Mouse (Mus musculus) right cerebral cortex, postnatal 14 days (tissue): ENCODE measurements at regions not wholly inside any gene's neighbourhood (a gene's known extent, or its start where the extent isn't known, plus 50 kb on each side); places are given as distances from the start of the nearest gene placed in this dataset.
A peak's percentile ranks its signal among the peaks of the same experiment; 100 is the strongest.

Experiments used
- DNase-seq: peaks from one replicate; pipeline ENCODE4 v3.0.0; 2022

DNA sequence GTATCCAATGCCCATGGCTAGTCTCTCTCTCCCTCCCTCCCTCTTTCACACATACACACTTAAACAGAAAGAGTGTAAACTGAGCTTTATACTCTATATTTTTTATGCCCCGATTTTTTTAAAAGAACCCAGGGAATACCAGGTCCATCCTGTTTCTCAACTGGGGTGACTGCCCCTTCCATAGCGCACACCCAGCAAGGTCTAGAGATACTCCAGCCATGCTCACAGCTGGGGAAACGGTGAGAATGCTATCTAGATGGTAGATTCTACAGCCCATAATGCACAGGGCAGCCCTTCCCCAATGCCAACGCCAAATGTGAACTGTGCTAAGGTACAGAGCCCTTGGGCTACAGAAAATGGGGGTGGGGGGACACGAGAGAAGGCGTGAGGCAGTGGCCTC is 51.2 kb upstream of the Tln2 start:
- no peak for DNase-seq

DNA sequence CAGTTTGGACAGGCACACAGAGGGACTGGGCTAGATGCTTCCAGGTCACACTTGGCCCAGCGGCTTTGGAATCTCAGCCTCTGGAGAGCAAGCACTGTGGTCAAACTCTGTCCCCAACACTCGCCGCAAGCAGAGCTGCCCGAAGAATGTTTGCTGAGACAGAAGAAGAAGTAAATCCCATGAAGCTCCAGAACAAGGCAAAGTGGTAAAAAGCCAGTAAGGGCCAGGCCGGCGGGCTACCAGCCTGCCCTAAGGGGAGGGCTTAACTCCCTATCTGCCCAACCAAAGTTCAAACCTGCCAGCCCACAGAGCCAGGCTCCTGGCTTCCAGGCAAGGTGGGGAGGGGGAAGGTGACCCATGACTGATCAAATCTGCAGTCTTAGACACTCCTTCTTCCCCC is 52.2 kb upstream of the Tln2 start:
- no peak for DNase-seq

DNA sequence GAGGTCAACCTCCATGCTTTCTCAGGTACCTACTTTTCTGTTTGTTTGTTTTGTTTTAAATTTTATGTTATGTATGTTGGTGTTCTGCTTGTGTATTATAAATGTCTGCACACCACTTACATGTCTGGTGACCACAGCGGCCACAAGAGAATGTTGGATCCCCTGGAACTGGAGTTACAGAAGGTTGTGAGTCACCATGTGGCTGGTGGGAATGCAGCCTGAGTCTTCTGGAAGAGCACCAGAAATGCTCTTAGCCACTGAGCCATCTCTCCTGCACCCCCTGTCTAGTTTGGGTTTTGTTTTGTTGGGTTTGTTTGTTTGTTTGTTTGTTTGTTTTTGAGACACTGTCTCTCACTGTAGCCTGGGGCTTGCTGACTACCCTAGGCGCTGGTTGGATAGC is 52.6 kb upstream of the Tln2 start:
- no peak for DNase-seq

DNA sequence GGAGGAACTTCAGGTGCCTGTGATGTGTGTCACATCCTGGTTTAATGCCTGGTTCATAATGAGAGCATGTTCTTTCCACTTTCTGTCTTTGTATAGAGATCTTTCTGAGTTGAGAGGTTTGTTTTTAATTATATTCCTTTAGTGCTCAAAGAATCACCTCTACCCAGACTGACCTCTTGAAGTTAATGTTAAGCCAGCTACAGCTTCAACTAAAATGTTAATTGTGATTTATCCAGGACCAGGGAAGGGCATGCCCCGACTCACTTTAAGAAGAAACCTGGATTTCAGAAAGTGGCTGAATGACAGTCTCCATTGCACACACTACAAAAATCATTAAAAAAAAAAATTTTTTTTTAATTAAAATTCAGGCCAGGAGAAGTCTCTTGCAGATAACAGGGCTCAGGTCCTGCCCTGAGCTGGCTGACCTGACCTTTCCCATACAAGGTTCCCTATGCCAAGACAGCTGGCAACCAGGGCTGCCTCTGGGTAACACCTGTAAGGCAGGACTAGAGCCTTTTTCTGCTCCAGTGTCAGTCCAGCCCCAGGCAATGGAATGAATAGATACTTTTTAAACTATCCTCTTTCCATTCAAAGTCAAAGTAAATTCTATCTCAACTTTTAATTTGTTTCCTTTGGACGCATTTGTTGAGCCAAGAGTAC is 54.7 kb upstream of the Tln2 start:
- DNase-seq, result no peak

DNA sequence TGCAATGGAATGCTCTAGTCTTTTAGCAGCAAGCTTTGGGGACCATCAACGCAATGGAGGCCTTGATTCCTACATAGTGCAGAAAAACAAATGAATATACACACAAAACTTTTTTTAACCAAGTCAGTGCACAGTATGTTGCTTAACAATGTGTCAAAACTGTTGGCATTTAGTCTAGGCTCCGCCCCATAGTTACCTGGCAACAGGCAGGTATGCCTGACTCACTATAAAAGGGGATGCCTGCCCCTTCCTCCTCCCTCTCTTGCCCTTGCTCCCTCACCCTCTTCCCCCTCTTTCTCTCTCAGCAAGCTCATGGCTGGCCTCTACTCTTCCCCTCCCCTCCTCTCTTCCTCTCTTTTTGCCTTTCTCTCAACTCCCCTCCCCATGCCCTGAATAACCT is 56.7 kb upstream of the Tln2 start:
- no peak for DNase-seq

DNA sequence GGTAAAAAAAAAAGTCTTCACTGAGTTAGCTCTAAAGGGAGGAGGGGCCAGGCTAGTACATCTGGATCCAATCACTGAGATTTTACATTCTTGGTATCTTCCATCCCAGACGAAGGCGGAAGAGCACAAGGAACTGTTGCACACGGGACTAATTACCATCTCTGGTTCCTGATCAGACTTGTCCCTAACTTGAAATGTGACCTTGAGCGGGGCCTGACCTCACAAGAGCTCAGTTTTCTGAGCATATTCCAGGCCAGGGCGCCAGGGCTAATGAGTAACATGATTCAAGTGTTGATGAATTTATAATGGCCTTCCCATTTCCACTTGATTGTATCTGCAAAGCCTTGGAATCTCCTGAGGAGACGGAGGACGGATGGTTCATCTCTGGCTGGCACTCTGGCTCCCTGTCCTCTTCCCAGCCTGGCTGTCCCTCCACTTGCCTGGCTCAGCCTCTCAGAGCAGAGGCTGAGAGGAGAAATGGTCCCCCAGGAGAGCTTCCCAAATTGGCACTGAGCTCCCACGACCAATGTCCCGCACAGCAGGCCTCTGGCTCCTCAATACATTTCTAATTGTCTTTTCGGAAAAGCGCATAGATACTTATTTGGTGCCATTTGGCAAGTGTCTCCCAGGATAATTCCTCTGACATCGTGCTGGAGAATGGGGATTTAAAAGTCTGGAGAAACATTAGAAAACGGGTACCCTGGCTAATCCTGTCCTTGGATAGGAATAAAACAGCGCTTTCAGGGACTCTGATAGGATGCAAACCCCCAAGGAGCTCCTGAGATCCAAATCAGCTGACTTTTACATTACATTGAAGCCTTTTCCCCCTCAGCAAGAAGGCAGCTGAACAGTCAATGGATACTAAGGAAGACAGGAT is 58.1 kb upstream of the Tln2 start:
- DNase-seq, result no peak

DNA sequence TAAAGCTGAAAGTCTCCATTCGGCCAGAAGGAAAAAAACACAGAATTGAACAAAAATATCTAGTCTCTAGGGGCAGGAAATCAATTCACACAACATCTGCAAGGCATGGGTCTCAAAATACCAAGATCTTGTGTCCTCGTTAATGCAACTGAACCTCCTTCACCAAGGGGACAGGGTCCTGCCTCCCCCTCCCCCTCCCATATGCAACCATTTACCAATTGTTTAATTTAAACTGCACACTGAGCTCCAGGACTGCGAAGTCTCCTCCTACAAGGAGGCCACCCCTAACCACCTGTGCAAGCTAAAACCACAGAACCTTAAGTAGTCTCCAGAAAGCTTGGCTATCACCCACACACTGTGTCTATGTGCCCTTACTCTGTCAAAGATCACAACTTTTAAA is 61.4 kb upstream of the Tln2 start:
- DNase-seq, result no peak

DNA sequence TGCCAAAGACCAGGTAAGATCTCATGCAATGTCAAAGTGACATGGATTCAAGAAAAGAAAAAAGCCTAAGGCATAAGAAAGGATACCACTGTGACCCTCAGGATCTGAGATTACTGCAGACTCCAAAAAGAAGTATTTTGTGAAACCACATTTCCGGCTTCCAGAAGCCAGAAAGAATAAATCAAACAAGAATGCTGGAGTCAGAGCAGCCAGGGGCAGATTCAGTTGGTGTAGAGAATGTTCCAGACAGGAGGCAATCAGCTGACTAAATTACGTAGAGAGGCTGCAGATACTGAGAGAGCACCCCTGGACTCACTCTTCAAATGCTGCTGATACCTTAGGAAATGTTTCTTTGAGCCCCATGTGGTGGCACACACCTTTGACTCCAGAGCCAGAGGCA is 67.7 kb upstream of the Tln2 start:
- no peak for DNase-seq

DNA sequence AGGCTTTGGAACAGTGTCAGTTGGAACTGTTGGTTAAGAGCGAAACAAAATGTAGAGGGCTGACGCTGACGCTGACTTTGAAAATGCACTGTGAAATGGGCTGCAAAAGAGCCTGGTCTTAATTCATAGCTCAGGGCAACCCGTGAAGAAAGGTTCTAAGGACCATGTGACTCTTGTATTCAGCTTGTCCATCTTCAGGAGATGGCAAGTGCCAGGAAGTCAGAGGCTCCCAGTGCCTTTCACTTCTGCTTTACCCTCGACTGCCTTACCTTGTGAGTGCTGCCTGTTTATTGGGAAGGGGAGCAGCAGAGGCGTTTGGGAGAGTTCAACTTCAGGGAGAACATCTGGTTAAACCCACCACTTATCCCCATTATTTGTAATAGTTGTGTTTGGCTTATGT is 70.1 kb upstream of the Tln2 start:
- DNase-seq, result no peak

DNA sequence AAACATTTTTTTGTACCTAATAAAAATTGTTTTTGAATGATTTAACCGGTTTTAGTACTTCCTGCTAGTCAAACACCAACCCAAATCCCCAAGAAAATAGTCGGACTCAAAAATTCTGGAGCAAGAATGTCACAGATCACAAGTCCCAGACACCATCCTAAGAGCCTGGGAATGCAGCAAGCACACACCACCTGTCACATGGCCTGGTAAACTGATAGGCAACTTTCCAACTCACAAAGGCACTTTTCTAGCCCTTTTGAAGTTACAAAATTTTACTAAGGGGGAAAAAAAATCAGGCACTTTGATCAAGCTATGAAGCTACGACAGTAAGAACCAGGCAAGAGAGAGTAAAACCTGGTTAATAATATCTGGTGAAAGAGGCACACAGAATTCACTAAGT is 70.7 kb upstream of the Tln2 start:
- DNase-seq, result no peak

DNA sequence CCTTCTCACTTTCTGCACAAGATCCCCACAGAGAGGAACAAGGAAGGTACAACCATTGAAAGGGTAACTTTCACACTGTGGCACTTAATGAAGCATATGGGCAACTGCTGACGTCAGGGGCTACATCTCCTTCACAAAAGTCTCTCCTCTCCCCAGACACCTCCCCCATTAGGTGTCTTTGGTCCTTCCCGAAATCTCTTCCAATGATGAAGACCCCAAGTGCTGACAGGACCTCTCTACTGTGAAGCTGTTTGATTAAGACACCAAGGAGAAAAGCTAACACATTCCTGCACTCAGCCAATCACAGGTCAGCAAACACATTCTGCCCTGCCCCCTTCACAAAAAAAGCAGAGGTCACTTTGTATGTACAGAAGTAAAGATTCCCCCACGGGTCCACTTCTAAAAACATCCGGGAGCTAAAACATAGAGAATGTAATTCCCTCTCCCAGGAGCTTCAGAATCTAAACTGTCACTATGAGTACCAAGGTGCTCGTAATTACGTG is 72.3 kb upstream of the Tln2 start:
- DNase-seq, result no peak

DNA sequence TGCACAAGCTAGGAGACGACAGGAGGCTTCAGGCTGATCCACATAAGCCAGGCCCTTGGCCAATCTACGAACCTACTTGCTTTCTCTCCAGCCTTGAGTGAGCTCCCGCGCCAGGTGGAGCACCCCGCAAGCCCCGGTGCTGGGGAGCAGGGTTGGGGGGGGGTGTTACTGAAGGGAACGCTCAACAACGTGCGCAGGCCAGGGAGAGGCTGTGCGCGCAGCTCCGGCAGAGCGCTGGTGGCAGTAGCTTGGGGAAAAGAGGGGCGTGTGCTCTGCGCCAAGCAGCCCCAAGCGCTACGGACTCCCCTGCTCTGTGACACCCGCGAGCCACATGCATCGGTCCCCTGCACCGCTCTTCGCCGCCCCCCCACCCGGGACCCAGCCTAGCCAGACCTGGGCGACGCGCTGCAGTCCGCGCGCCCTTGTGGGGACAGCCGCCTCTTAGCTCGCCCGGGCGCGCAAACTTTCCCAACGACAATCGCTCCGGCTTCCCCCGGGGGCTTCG is 73.1 kb upstream of the Tln2 start:
- peak; percentile 41 for DNase-seq

DNA sequence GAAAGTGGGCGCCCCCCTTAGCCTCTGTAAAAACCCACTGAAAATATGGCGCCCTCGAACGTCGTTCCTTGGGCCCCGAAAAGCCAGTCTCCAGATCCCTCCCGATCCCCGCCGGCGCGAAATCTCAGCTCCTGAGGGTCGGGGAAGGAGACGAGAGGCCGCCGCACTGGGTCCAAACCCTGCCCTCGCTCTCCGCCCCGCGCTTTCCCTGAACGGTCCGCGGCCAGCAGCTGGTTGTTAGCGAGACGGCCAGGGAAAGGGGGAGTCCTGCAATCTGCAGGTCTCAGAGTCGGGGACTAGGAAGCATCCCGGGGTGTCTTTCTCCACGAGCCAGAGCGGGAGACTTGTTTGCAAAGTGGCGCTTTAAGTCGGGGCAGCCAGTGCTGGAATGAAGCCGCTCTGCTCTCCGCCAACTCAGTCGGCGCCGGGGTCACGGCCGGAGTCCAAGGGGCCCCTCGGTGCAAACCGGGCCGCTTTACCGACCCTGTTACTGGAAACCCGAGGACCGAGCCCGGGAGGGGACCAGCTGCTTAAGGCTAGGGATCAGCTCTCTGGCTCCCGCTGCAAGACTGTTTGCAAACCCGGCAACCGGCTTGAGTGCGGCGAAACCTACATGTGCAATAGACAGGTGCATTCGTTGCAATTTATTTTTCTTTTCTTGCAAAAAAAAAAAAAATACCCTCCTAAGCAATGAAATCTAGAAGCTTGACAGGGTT is 73.7 kb upstream of the Tln2 start:
- peak; percentile 45 for DNase-seq

DNA sequence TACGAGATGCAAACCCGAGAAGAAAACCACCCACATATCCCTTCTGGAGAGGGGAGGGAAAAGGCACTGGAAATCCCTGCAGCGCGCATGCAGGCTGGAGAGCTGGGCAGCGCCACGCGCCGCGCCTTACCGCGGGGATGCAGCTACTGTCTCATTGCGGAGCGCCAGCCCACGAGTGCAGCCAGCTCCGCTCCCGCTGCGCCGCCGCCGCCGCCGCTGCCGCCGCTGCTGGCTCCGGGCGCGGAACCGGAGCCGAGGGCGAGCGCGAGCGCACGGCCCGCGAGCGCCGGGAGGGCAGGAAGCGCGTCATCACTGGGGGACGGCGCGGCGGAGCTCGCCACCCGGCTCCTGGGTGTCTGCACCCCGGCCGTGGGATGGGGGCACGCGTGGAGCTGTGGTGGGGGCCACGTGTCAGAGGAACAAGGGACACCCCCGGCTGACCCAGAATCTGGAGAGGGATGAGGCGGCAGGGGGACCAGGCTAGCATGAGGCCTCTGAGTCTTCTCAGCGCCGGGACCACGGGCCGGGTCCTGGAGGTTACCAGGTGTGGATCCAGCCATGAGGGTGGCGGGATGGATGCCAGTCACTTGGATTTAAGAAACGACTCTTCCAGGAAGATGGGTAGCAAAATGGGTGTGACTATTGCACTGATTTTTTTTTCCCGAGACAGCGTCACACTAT is 74.4 kb upstream of the Tln2 start:
- peak; percentile 78 for DNase-seq

DNA sequence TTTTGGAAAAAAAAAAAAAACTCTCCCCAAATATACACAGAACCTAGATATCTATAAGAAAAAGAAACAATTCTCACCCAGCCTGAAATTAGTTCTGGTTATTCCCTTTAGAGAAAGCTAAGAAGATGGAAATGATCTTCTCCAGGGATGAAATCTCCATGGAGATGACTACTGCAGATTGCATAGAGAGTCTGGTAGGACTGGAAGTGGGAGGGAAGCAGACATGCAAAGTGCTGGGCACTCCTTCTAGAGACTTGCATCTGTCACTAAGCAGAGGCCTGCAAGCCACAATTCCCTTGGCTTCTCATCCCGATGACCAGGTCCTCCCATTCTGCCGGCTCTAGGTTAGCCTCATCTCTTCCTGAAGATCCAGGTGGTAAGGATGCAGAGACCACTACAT is 87.3 kb upstream of the Tln2 start:
- no peak for DNase-seq

DNA sequence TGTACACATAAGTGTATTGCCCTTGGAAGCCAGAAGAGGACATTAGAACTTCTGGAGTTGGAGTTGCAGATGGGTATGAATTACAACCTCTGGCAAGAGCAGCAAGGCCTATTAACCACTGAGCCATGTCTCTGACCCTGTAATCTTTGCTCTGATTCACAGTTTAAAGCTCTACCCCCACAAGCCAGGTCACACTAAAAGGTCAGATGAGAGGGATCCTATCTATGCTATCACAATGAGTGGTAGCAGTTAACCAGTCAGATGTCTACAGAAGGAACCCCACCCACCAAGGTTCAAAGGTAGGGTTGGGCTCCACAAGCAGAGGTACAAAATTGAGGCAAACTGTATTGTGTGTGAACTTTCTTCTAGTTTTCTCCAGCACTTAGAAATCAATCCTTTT is 94.5 kb upstream of the C2cd4b start:
- DNase-seq, result no peak

DNA sequence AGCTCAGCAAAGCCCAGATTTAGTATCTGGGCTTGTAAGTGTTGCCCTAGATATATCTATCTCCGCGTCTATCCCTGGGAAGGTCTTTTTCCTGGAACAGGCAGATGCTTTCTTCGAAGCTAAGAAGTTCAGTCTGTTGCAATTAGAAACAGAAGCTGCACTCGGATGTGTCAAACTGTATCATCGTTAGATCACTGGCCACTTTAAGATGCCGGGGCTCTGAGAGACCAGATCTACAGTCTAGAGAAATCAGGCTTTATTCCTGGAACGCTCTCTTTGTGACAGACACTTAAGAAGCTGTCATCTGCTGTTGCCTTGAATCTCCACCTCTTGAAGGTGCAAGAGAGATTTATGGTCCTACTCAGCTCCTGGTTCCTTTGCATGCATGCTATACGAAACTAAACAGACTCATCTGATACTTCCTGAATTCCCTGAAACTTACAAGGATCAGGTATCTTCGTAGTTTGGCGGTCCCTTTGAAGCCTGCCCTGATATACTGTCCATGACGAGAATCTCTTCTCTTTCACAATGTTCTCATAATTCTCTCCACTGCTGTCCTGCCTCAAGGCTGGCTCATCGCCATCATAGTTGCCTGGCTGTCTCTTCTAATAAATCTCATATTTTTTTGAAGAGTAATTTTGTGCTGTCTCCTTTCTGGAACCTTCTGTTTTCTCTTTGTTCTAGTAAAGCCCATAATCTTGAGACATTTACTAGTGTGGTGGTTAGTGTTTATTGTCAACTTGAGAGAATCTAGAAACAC is 88.8 kb upstream of the C2cd4b start:
- no peak for DNase-seq

DNA sequence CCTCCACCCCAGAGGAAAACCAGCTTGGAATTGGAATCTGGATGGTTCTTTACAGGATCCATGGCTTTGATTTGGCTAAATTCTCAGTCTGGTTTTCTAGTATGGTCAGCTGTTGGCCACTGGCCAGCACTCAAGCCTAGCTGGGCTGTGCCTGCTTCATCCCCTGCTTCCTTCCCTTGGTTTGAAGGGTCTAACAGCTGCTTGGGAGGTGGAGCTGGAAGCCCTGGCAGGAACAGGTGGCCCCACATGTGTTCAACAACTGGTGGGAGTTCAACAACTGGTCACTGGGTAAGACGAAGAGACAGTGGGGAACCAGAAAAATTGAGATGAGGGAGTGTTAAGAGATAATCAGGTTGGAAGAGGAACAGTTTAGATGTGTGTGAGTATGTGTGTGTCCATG is 82.3 kb upstream of the C2cd4b start:
- DNase-seq, result no peak

DNA sequence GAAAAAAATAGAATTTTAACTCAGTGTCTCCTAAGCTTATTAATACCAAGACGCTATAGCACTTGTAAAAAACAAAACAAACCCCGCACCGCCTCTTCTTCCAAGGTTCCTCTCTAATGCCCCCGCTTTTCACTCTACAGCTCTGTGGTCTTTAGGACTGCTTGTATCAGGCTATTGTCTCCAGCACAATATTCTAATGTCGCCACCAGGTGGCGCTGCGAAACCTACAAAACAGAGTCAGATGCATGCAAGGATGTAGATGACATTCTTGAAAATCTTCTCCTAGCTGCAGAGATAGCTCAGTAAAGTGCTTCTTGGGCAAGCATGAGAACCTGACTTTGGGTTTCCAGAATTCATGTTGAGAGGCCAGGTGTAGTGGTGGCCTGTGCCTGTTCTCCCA is 75.9 kb upstream of the C2cd4b start:
- DNase-seq, result peak; percentile 70

DNA sequence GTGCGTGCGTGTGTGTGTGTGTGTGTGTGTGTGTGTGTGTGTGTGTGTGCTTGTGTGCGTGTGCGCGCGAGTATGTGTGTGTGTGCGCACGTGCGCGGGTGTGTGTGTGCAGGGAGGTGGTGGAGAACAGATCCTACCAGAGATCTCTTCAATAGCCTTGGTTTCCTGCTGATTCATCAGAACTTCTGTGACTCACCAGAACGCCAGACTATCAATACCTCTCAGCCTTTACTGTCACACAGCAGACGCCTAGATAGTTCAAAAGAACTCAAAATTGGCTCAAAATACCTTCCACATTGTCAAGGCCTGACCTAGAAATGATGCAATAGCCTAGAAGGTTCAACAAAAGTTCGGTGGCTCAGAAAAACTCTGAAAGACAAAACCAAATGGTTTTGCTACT is 66.8 kb upstream of the C2cd4b start:
- DNase-seq, result no peak

DNA sequence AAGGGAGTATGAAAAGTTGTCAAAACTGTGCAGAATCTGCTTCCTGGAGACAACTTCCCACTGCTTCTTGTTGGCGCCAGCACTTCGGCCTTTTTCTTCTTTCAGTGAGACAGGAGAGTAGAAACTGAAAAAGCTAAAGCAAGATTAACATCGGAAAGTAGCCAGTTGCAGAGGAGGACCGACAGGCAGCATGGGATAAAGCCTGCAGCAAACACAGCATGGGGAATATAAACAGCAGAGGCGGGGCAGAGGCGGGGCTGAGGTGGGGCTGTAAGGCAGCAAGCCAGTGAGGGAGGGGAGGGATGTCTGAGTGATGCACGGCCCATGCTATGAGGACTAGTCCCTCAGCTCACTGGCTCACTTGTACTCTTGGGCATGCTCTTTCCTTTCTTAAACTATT is 65.5 kb upstream of the C2cd4b start:
- peak; percentile 35 for DNase-seq

DNA sequence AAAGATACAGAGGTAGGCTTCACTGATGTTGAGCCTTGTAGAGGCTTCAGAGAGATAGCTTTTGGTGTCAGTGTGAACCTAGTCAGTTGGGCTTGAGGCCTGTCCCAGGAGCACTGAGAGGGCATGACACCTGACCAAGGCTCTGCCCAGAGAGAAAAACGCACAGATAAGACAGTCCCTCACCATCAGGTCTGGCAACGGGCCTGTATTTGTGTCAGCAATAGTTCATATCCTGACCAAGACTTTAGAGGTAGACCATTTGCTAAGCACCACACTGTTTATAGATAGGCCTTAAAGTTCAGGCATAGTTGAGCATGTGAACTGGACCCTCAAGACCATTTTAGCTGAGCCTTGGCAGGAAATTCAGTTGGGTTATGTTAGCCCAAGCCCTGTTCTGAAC is 60.4 kb upstream of the C2cd4b start:
- DNase-seq, result no peak
